Mouse (Mus musculus) kidney, postnatal 4 days (tissue): ENCODE data around the gene Stk36.

Source experiments
- DNase-seq, 2 experiments: peaks; one replicate each; pipeline ENCODE4 v3.0.0; 2021; ENCODE audit warnings: mixed read lengths in 2 of 2

The Stk36 gene

DNA sequence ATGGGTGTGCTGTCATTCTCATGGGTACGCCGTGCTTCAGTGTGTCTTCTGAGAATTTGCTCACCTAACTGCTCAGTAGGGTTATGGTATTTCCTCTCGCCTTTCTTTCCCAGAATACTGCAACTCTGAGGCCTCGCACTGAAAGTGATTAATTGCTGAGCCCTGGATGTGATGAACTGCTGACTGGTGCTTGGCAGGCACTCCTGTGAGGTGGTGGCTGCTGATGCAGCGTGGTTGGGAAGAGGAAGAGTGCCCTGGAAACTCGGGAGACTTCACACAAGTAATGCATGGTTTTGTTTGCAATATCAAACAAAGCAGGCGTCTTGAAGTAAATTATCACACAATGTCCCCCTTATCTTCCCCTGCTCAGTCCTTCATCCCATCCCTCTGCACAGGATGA lies 71.5 kb downstream of the Stk36 start:
- no peak for DNase-seq

DNA sequence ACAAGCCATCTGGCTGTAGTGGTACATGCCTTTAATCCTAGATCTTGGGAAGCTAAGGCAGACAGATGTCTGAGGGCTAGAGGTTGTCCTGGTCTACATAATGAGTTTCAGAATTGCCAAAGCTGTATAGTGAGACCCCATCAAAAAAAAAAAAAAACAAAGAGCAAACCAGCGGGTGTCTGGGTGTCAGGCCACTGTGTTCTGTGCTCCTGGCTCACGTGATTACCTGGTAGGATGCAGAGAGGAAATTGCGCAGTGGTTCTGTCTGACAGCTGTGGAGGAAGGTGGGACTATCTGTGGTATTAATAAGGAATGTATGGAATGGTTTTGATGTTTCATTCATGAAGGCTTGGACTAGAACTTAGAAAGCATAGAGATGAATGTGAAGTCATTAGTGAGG lies 75.6 kb downstream of the Stk36 start:
- no peak for DNase-seq

DNA sequence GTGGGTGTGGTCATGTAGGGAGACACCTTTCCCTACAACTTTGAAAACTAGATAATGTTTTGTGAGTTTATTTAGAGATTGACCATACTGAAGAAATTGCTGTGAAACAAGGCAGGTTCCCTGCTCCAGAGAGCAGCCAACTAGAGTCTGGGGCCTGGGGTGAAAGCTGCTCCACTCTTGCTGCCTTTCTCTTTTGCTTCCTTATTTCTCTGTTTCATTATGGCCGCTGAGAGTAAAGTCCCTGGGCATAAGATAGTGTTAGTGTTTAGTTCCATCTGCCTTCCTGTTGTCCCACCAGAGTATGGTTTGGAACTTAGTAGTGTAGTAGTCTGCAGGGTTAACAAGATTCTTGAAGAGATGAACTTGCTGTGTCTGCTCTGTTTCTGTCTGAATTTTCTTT lies 76.6 kb downstream of the Stk36 start:
- no peak for DNase-seq
